17 mouse cellular contexts compared by ENCODE assay signal in genomic region chr16:31180843-31181242, GRCm38 (mm10).
"Had no signal": no experiment of that assay in that cellular context is flagged by ENCODE, and none has a peak within 500 bp of the region (broad histone marks: within the 10 kb centered on the region; RNA-seq: fewer than 3 reads in every experiment).

No protein-coding gene starts in this region.

- DNase-seq: kidney, postnatal 10 days; kidney, postnatal 36 days; layer of hippocampus, postnatal 36 days; liver, embryonic 13.5 days; lung, adult 2 months; retina, postnatal 1 day; thymus, adult 18-20 months; thymus, postnatal 36 days had no signal

- H3K27me3 ChIP-seq: kidney, embryonic 15.5 days; liver, embryonic 13.5 days; megakaryocyte, embryonic 14.5 days; midbrain, embryonic 13.5 days; neural tube, embryonic 13.5 days had no signal

- H3K4me3 ChIP-seq: kidney, embryonic 15.5 days; left cerebral cortex, adult 2 months; liver, embryonic 13.5 days; megakaryocyte, embryonic 14.5 days; midbrain, embryonic 10.5 days; midbrain, embryonic 13.5 days; myocyte; neural tube, embryonic 13.5 days had no signal

- H3K4me2 ChIP-seq: kidney, embryonic 15.5 days; liver, embryonic 13.5 days; midbrain, embryonic 13.5 days; neural tube, embryonic 13.5 days had no signal

- H3K9ac ChIP-seq: kidney, embryonic 15.5 days; liver, embryonic 13.5 days; midbrain, embryonic 13.5 days; neural tube, embryonic 13.5 days had no signal

- H3K9me3 ChIP-seq: kidney, embryonic 15.5 days; liver, embryonic 13.5 days; megakaryocyte, embryonic 14.5 days; midbrain, embryonic 10.5 days; midbrain, embryonic 13.5 days; neural tube, embryonic 13.5 days had no signal

- H3K36me3 ChIP-seq: kidney, embryonic 15.5 days; liver, embryonic 13.5 days; midbrain, embryonic 10.5 days; midbrain, embryonic 13.5 days; neural tube, embryonic 13.5 days had no signal

- ATAC-seq: lung, postnatal 0 days; midbrain, embryonic 13.5 days; midbrain, embryonic 16.5 days had no signal

- H3K27ac ChIP-seq: kidney, embryonic 15.5 days; left cerebral cortex, adult 2 months; liver, embryonic 13.5 days; midbrain, embryonic 10.5 days; midbrain, embryonic 13.5 days; neural tube, embryonic 13.5 days had no signal
